Mouse (Mus musculus): ENCODE data around the gene Snx12.

DNA sequence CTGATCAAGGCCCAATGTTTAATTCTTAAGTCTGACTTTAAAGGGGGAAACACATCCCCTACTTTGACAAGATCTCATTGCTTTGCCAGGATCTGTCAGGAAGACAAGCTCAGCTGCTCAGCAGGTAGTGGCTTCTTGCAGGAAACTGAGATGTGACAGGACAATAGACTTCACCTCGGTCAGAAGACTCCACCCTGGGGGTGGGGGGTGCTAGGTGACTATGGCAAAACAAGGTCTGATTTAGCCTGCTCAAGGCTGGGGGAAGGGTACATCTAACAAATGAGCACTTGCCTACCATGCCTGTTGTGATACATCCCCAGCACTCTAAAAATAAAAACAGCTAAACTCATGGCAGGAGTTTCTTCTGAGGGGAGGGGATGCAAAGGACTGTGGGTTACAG is 22.6 kb upstream of the Snx12 start:
- no peak for TF ChIP-seq CTCF (IDR thresholded peaks at IDR 0.05; ENCODE audit: insufficient read depth, low read length)
- TF ChIP-seq POLR2A (IDR thresholded peaks at IDR 0.05; ENCODE audit: borderline replicate concordance, extremely low read depth, low read depth, low read length): no peak
